Mouse (Mus musculus) left cerebral cortex, adult 9 months (tissue): ENCODE results near the gene Nrn1.

Experiments
- DNase-seq, 2 experiments: peaks; one replicate each; pipeline ENCODE4 v3.0.0; 2022; ENCODE audit warnings: low spot score in 2 of 2

Nrn1 gene

GRCm38 (mm10) chr13:36734731-36735571, at the start of gene Nrn1:
Gene Nrn1, minus strand, starts transcription at chr13:36735131.
- DNase-seq: peak in 1 of 2 experiments; percentile 45

DNA sequence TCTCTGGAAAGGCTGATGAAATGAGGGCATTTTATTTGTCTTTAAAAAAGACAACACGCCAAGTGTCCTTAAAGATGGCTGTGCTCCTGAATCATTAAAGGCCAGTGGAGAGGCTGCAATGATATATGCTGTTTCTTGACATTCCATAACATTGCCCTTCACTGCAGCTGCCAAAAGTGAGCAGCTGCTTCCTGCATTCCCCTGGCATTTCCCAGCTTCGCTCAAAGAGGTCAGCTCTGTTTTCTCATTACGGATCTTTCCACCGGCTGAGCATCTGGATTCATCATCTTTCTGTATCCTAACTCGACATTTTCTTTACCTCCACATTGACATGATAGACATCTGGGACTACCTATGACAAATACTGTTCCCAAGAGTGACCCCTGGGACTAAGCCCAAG, 44.7 kb upstream of the Nrn1 start:
- DNase-seq: no peak

GRCm38 (mm10) chr13:36766801-36767200, 31.9 kb upstream of the Nrn1 start:
- no peak for DNase-seq

DNA sequence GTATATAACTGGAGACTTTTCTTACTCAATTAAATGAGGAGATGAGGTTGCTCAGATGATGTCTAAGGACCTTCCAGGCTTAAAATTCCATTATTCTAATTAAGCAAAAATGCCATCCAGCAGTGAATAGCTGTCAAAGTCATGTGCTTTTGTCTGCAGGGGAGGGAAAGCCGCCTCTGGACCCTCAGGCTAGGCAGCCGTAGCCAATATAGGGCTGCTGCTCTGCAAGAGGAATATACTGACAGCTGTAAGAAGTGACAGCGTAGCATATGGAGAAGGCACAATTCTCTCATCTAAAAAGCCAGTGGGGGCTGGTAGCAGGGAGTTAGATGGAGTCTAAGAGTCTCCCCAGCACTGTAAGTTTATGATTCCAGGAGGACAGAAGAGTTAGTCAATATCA, 16.9 kb upstream of the Nrn1 start:
- DNase-seq: no peak

DNA sequence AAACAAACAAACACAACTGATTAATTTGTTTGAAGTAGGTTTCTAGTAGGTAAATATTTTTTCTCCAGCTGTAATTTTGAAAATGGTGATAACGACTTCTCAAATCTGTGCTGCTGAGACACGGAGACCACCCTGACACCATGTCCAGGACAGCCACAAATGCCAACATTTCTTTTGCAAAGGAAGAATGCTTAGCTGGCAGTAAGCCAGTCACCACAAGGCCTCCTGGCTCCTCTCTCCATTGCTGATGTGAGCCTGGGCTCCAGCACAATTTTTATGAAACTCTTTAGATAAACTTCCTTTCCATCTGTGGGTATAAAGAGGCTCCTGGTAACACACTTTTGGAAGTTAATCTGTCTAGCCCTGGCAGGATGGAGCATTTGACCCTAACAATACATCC, 15.1 kb upstream of the Nrn1 start:
- no peak for DNase-seq

DNA sequence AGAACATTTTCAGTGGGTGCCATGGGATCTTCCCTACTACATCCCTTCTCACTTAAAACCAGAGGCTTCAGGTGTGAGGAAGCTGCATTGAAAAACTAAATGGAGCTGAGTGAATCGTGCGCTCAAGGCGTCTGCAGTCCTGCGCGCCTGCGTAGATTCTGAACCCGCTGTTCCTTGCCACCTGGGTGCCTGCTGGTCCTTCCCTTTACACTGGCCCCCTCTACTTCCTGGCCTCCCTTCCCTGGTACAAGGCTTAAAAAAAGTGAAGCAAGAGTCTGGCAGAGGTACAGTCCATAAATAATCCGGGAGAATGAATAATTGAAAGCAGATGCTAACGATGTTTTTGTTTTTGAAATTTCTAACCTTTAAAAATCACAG, 1.7 kb upstream of the Nrn1 start:
- no peak for DNase-seq

DNA sequence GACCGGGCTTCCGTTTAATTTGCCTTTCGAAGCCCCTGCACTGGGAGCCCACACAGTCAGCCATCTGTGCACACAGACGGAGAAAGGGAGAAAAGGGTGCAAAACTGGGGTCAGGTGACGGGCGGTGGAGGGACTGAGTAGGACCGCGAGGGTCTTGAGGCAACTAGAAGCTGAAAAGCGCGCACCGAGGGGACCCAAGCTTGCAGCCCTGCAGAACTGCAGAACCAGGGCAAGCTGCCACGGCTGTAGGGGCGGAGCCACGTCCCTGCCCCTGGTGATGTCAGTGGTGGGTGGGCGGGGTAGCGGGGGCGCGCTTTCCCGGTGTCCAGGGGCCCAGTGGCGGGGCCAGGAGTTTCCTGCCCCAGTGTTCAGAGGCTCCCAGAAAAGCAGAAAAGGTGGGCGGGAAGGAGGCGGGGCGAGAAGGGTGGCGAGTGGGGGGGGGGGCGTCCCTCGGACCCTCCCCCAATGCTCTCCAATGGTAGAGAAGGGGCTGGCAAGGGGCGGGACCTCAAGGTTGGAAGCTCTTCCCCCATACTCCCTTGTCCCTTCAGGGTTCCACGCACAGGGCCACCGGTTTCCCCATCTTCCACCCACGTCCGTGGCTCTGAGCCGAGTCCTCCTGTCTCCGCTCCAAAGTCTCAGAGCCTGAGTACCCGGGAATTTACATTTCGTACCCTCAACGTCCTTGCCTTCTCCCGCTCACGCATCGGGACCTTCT, 1.1 kb upstream of the Nrn1 start:
- peak in 1 of 2 experiments; percentile 78 for DNase-seq

DNA sequence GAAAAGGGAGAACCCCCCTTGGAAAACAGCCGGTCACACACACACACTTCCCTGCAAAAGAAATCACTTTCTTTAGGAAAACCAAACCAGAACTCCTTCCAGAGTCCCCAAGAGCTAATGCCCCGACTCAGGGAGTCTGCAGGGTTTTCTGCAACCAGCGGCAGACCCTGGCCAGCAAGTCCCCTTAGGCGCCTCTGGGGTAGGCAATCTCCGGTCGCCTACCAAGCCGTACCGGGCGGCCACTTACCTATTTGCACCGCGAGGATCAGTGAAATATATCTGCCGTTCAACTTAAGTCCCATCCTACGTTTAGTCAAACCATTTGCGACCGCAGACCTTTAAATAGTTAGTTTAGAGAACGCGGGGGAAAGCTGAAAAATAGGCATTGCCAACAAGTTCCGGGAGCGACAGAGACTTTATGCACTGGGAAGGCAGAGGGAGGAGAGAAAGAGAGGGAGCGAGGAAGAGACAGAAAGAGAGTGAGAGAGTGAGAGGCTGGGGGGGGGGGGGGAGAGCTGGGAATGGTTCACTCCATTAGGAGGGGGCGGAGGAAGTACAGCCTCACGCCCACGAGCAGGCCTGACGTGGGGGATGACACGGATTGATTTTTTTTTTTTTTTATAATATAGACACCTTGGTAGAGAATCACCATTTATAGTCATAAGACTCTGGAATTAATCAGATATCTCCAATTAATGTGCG, 791 bp downstream of the Nrn1 start:
- DNase-seq: peak in 1 of 2 experiments; percentile 57

DNA sequence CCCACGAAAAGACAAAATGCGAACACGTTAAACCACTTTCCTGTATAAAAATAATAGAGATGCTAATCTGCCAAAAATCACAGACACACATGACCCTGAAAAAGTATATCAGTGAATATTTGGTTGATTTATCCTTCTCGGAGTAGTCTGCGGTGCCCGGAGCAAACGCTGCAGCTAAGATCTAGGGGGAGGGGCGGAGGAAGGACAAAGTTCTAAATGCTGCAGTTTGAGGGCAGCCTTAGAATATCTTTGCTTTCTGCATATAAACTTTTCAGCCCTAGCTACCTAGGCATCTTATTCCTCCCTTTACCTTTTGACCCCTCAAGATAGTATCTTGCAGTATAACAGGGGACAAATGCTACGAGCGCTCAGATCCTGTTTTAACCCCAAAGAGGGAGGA, 1.4 kb downstream of the Nrn1 start:
- DNase-seq: no peak

- no peak for DNase-seq
Measured at GRCm38 (mm10) chr13:36732891-36733490, 1.9 kb downstream of the Nrn1 start.

GRCm38 (mm10) chr13:36731931-36732461, 2.9 kb downstream of the Nrn1 start:
- no peak for DNase-seq

DNA sequence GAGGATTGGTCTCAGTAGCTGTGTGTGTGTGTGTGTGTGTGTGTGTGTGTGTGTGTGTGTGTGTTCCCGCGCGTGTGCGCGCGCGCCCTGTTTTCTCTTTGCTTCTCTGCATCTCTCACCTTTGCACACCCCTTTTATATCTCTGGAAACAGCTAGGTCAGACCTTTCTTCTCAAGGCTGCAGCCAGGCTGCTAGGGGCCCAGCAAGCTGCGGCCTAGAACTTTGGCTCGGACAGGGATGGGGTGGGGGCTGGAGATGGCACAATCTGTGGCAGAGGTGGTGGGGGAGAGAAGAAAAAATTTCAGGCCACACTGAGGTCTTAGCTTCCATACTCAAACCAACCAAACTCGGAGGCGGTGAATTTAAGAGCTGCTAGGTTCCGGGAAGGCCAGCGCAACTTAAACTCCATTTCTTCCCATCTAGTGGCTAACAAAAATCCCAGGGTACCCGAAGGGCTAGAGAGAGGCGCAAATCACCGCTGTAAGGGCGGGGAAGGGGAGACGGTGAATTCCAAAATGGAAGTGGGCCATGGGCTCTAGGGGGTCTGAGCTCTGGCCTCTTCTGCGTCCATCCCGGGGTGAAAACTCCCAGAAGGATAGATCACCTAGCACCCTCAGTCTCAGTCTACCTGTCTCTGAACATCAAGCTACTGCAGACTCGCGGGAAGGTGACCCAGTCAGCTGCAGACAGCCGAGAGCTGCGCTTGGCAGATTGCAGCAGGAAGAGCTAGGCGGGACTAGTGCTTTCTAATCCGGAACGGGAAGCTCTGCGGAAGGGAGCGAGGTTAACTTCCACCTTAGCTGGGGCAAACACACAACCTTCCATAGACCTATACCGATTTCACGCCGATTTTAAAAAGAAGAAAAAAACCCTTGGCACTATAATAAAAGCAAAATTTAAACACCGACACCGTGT, 3.7 kb downstream of the Nrn1 start:
- peak in 1 of 2 experiments; percentile 50 for DNase-seq

DNA sequence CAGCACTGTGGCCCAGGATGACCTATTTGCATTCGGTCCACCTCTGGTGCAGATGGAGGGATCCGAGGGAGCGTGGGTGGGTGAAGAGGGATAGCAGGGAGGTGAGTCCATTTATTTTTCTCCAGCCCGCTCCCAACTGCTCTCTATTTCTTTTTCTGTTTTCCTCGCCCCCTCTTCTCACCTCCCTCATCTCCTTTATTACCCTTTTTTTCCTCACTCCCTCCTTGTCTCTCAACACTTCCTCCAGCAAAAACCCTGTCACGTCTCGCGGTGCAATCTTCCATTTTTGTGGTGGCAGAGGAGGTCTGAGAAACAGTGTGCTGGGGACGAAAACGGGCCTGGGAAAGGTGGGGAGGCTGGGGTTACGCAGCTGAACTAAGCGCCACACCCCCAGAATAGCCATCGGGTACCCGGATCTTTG, 4.6 kb downstream of the Nrn1 start:
- peak in 1 of 2 experiments; percentile 58 for DNase-seq

- DNase-seq: no peak
Measured at GRCm38 (mm10) chr13:36729731-36730340, 5.1 kb downstream of the Nrn1 start.

GRCm38 (mm10) chr13:36728509-36728908, 6.4 kb downstream of the Nrn1 start:
- DNase-seq: no peak

- DNase-seq: no peak
Measured at GRCm38 (mm10) chr13:36727779-36728470, 7.0 kb downstream of the Nrn1 start.

- peak in 1 of 2 experiments; percentile 74 for DNase-seq
Measured at GRCm38 (mm10) chr13:36726951-36727778, 7.8 kb downstream of the Nrn1 start.

GRCm38 (mm10) chr13:36726551-36726950, 8.4 kb downstream of the Nrn1 start:
- DNase-seq: no peak

DNA sequence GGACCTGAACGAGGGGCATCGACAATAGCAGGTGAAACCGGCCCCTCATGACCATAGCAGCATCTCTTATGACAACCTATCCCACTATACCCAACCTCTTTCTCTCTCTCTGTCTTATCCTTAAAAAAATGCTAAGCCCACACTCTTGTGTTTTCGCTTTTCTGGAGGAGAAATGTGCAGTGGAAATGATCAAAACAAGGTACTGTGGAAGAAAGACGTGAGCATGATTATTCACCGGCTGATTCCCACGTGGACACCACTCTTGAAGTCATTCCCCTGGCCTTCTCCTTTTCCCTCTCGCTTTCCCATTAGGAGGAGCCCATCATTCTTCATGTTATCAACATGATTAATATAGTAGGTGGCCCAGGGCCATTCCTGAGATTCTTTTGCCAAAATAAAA, 9.1 kb downstream of the Nrn1 start:
- peak in 1 of 2 experiments; percentile 9 for DNase-seq
